Mouse (Mus musculus): ENCODE data around the gene Camta1. TPM values are rescaled to one million over a fixed set of nuclear protein-coding genes. Genes with fewer than 3 reads are reported as not detected.

The Camta1 gene
- polyA plus RNA-seq, 1 experiment, result 26.3 TPM

DNA sequence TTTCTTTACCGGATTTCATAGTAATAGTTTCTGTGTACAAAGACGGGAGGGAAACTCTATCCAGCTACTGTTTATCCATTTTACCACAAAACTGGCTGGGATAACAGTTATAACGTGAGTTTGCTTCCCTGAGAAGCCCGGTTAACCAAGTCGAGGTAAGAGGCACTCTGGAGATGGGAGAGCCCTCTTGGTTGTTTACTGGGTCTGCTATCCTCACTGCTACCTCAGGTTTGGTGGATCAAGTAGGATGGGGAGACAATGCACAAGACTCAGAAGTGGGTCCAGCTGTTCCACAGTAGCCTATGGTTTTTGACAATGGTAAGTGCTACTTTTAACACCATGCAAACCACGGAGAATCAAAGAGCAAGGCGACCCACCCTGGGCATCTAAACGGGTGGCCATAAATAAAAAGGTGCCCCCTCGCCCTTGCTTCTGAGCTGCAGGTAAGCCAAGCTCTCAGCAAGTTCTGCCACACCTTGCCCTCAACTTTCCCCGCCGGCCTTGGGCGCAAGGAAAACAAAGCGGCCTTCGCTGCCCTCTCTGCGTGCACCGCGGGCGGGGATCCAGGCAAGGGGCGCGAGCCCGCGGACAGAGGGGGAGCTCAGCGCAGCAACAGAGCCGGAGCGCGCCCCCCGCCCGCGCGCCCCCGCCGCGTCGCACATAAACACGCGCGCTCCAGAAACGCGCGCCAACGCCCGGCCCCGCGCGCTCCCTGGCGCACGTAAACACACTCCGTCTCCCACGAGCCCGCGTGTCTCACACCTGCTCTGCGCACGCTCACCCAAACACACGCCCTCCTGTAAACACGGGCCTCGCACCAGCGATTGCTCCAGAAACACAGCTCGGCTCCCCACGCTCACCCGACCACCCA is 754.3 kb downstream of the Camta1 start:
- no peak for TF ChIP-seq POLR2A (IDR thresholded peaks at IDR 0.05; ENCODE audit: borderline replicate concordance, low read depth, low read length)
- TF ChIP-seq CTCF (IDR thresholded peaks at IDR 0.05; ENCODE audit: low read depth, low read length), result no peak
- no peak overlapping the region for H3K27ac ChIP-seq (ENCODE audit: insufficient read depth, low read depth, low read length)
- no peak overlapping the region for H3K4me3 ChIP-seq (ENCODE audit: insufficient read depth, low read length)
- H3K4me1 ChIP-seq (ENCODE audit: control insufficient read depth, insufficient read depth, low read length), result no peaks in the 10 kb centered on the region

DNA sequence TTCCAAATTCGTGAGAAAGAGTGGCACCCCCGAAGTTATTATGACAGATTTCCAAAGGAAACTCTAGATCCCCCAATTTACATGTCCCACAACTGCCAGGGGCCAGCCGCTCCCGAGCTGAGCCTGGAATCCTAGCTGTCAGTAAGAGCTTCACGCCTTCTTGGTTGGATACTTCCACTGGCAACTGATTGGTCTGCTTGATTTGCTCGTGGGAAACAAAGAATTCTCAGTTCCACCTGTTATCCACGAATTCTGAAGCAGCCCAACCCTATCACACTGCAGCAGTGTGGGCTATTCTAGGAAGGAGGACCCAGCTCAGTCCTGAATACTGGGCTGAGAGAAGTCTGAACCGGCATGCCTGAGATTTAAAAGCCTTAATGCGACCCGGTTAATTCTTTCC is 755.2 kb downstream of the Camta1 start:
- no peak for TF ChIP-seq POLR2A (IDR thresholded peaks at IDR 0.05; ENCODE audit: borderline replicate concordance, low read depth, low read length)
- no peak for TF ChIP-seq CTCF (IDR thresholded peaks at IDR 0.05; ENCODE audit: low read depth, low read length)
- no peaks in the 10 kb centered on the region for H3K4me1 ChIP-seq (ENCODE audit: control insufficient read depth, insufficient read depth, low read length)

DNA sequence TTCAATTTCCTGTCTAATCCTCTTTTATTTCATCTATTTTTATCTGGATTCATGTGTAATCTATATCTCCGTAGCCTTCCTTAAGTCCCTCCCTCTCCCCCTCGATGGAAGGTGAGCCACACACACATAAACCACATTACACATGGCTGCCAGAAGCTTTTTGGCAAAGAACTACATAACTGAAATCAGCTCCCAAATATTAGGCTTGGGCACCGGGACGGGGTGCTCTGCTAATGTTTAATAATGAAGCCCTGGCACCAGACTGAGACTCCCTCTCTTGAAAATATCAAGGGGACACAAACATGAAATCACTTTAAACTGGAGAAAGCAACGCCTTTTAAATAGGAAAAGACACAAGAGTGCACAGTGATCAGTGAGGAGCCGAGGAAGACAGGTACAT is 755.8 kb downstream of the Camta1 start:
- H3K4me3 ChIP-seq (ENCODE audit: insufficient read depth, low read length), result no peak overlapping the region
- TF ChIP-seq POLR2A (IDR thresholded peaks at IDR 0.05; ENCODE audit: borderline replicate concordance, low read depth, low read length) (no peak), CTCF (IDR thresholded peaks at IDR 0.05; ENCODE audit: low read depth, low read length) (no peak)
- H3K4me1 ChIP-seq (ENCODE audit: control insufficient read depth, insufficient read depth, low read length), result no peaks in the 10 kb centered on the region
- H3K27ac ChIP-seq (ENCODE audit: insufficient read depth, low read depth, low read length), result no peak overlapping the region

More for the DNA sequence above, 755.2 kb downstream of the Camta1 start:
- Histone ChIP-seq H3K4me3 (ENCODE audit: insufficient read depth, low read length) (no peak overlapping the region), H3K27ac (ENCODE audit: insufficient read depth, low read depth, low read length) (no peak overlapping the region)

DNA sequence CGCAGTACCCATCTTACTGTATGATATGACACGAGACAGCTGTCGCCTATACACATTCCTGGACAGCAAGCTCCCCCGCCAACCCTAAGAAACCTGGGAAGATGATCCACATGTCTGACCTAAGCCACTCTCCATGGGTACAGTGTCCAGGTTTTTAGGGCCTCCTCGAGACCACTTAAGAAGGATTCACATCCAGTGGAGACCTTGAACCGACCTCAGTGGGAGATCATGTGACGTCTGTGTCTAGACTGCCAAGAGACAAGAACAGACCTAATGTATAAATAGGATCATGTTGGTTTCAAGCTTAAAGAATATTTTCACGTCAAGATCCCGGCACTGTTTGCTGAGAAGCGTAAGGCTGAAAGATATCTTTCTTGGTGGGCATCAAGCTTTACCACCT is 757.5 kb downstream of the Camta1 start:
- Histone ChIP-seq H3K27ac (ENCODE audit: insufficient read depth, low read depth, low read length) (no peak overlapping the region), H3K4me3 (ENCODE audit: insufficient read depth, low read length) (no peak overlapping the region), H3K4me1 (ENCODE audit: control insufficient read depth, insufficient read depth, low read length) (no peaks in the 10 kb centered on the region)
- TF ChIP-seq POLR2A (IDR thresholded peaks at IDR 0.05; ENCODE audit: borderline replicate concordance, low read depth, low read length) (no peak), CTCF (IDR thresholded peaks at IDR 0.05; ENCODE audit: low read depth, low read length) (no peak)

DNA sequence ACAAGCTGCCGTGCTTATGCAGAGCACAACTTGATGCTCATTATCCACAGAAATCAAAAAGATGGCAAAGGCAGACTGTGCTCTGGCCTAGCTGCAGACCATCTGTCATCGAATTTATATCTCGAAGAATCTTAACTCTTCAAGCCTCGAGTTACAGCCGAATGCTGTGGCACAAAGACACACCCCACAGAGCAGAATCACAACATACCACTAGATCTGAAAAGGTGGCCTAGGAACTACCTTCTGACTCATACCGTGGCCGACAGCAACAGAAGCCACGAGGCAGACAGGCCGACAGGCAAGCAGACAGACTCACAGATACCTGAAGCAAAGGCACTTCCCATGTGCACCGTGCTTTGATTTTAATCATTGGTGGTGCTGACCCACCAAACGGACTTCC is 758.0 kb downstream of the Camta1 start:
- Histone ChIP-seq H3K4me1 (ENCODE audit: control insufficient read depth, insufficient read depth, low read length) (no peaks in the 10 kb centered on the region), H3K4me3 (ENCODE audit: insufficient read depth, low read length) (no peak overlapping the region), H3K27ac (ENCODE audit: insufficient read depth, low read depth, low read length) (no peak overlapping the region)
- TF ChIP-seq CTCF (IDR thresholded peaks at IDR 0.05; ENCODE audit: low read depth, low read length) (no peak), POLR2A (IDR thresholded peaks at IDR 0.05; ENCODE audit: borderline replicate concordance, low read depth, low read length) (no peak)

DNA sequence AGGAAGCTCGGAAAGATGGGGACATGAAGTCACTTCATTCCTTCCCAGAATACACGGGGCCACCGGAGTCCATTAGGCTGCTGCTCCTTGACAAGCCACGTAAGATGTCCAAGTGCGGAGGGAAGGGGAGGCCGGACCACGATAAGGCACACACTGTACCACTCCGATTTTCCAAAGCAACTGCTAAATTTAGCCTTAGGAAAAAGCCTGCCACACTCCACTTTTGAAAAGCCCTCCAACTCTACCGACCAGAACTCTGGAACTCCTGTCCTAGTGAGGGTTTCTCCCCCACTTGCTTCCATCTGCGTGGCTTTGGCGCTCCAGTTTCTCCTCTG is 764.6 kb downstream of the Camta1 start:
- no peaks in the 10 kb centered on the region for H3K4me1 ChIP-seq (ENCODE audit: control insufficient read depth, insufficient read depth, low read length)
- no peak overlapping the region for H3K4me3 ChIP-seq (ENCODE audit: insufficient read depth, low read length)
- H3K27ac ChIP-seq (ENCODE audit: insufficient read depth, low read depth, low read length), result no peak overlapping the region
- no peak for TF ChIP-seq POLR2A (IDR thresholded peaks at IDR 0.05; ENCODE audit: borderline replicate concordance, low read depth, low read length)
- TF ChIP-seq CTCF (IDR thresholded peaks at IDR 0.05; ENCODE audit: low read depth, low read length), result no peak

DNA sequence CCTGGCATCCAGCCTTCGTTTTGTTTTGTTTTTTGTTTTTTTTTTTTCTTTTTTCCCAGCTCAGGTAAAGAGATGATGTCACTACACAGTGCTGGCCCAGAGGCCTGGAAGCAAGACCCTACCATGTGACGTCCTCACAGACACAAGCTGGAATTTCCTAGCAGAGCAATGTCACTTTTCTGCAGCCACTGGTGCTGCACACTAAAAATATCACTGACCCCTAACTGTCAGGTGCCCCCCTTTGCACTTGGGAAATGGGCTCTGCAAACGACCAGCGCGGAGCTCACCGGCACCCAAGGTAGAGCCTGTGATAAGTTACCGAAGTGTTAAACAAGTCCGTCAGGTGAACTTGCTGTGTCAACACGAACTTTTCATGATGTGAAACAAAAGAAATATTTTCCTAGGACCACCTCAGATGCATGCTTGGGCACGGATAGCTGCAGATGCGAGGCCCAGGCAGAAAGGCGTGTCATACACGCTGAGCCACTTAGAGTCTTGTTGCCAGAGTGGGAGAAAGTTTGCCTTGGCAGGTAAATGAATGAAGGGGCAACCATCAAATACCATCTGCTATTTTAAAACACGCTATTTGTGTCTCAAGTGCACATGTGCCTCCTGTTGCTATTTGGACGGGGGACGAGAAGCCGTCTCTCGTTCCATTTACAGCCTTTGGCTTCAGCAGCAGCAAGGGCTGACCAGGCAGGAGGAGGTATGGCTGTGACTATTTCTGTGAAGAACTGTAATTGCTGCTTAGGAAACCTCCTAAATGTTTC is 765.2 kb downstream of the Camta1 start:
- no peaks in the 10 kb centered on the region for H3K4me1 ChIP-seq (ENCODE audit: control insufficient read depth, insufficient read depth, low read length)

DNA sequence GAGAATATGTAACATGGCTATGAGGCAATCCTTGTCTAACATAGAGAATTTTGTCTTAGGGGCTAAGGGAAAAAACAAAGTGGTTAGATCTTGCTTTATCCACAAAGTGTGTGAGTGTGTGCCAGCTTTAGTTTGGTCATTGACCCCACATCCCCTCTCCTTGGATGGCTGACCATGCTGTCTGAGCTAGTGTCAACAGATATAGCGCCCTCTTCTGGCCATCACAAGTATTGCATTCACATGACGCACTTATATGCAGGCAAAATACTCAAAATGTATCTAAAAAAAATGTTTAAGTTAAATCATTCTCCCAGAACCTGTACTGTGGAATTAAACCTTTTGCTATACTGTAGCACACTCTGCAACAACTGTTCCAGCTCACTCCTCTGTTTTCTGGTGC is 766.5 kb downstream of the Camta1 start:
- no peak overlapping the region for H3K4me3 ChIP-seq (ENCODE audit: insufficient read depth, low read length)
- no peak overlapping the region for H3K27ac ChIP-seq (ENCODE audit: insufficient read depth, low read depth, low read length)
- TF ChIP-seq POLR2A (IDR thresholded peaks at IDR 0.05; ENCODE audit: borderline replicate concordance, low read depth, low read length) (no peak), CTCF (IDR thresholded peaks at IDR 0.05; ENCODE audit: low read depth, low read length) (peak; percentile 32; the same call in 1 of the 2 replicates)
- H3K4me1 ChIP-seq (ENCODE audit: control insufficient read depth, insufficient read depth, low read length), result no peaks in the 10 kb centered on the region

More for the DNA sequence above, 765.2 kb downstream of the Camta1 start:
- TF ChIP-seq POLR2A (IDR thresholded peaks at IDR 0.05; ENCODE audit: borderline replicate concordance, low read depth, low read length) (no peak), CTCF (IDR thresholded peaks at IDR 0.05; ENCODE audit: low read depth, low read length) (no peak)
- H3K27ac ChIP-seq (ENCODE audit: insufficient read depth, low read depth, low read length), result no peak overlapping the region
- H3K4me3 ChIP-seq (ENCODE audit: insufficient read depth, low read length), result no peak overlapping the region

DNA sequence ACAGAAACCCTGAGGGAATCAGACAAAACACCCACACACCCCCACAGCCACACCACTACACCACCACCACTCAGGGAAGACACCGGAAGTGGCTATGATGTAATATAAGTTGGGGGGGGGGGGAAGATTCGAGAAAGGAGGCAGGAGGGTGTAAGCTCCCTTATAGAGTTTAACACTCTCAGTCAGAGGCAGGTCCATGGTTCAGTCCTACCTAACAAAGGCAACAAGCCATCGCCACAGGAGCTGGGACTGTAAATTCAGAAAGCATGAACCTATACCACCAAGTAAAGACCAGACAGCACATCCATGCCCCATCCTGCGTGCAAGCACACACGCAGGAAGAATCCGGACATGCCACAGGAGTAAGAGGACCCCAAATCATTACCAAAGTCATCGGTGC is 772.4 kb downstream of the Camta1 start, which contains the start of gene Gm13090:
Gm13090 (plus strand) TSS at position 301 of the 400 bp plus-strand sequence.
- no peak within 1 kb of the TSS for H3K4me3 ChIP-seq (ENCODE audit: insufficient read depth, low read length)
- TF ChIP-seq CTCF (IDR thresholded peaks at IDR 0.05; ENCODE audit: low read depth, low read length), result no peak
- no peak for TF ChIP-seq POLR2A (IDR thresholded peaks at IDR 0.05; ENCODE audit: borderline replicate concordance, low read depth, low read length)
- no peak within 1 kb of the TSS for H3K27ac ChIP-seq (ENCODE audit: insufficient read depth, low read depth, low read length)
- H3K4me1 ChIP-seq (ENCODE audit: control insufficient read depth, insufficient read depth, low read length), result no peaks in the 10 kb centered on the region

DNA sequence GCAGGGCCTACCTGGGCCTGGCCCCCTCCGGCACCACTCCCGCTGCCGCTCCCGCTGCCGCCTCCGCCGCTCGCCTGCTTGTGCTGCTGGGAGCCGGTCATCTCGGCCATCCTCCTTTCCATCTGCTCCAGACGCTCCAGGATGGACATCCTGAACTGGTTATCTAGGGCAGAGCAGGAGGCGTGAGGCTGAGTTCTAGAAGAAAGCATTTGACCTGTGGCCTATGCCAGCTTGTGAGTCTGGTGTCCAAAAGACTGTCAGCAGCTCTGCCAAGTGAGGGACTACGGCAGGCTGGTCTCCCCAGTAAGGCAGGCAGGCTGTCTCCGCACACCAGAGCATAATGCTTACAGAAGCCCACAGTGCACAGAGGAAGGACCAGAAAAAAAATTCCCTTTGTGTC is 772.9 kb downstream of the Camta1 start:
- TF ChIP-seq CTCF (IDR thresholded peaks at IDR 0.05; ENCODE audit: low read depth, low read length) (no peak), POLR2A (IDR thresholded peaks at IDR 0.05; ENCODE audit: borderline replicate concordance, low read depth, low read length) (no peak)
- H3K4me1 ChIP-seq (ENCODE audit: control insufficient read depth, insufficient read depth, low read length), result no peaks in the 10 kb centered on the region
- no peak overlapping the region for H3K27ac ChIP-seq (ENCODE audit: insufficient read depth, low read depth, low read length)
- H3K4me3 ChIP-seq (ENCODE audit: insufficient read depth, low read length), result no peak overlapping the region

All from bone marrow macrophage, adult 2 months (primary cell).